Mouse (Mus musculus): ENCODE measurements around the gene Ubl5. TPM values are rescaled to one million over a fixed set of nuclear protein-coding genes. Genes with fewer than 3 reads are reported as not detected.
"Not testable (repeated sequence)": the region's sequence is repeated elsewhere in the genome, so short reads cannot be mapped to it uniquely, and the experiment has no call there.

Ubl5 gene
- polyA plus RNA-seq, 1 experiment, result 566 TPM

DNA sequence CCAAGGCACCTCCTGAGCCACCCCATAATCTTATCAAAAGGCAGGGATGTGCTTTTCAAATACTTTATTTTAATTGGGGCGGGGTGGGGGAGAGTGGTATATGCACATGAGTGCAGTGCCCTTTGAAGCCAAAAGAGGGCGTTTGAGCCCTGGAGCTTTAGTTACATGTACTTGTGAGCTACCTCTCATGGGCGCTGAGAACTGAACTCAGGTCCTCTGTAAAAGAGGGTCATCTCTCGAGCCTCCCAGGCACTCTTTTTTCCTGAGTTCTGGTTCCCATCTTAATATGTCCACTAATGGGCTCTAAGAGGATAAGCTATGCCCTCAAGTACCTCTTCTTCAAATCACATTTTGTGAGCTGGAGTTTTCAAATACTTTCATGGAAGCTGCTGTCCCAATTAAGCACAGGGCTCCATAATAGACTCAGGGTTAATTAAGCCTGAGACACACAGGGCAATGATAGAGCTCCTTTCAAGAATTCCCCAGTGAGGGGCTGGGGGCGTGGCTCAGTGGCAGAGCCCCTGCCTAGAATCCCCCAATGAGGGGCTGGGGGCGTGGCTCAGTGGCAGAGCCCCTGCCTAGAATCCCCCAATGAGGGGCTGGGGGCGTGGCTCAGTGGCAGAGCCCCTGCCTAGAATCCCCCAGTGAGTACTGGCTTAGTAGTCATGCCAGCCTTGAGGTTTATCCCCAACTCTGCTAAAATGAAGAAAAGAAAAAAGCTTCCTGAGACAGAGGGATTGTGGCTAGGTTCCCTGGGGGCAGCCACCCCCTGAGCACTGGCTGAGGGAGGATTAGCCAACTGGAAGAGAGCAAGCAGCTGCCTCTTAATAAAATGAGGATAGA, 39.1 kb downstream of the Ubl5 start:
- no peak overlapping the region for H3ac ChIP-seq (ENCODE audit: control insufficient read depth, insufficient read length, low read depth)
- H3K36me3 ChIP-seq (ENCODE audit: control insufficient read depth, insufficient read depth), result no peaks in the 10 kb centered on the region
- peaks cover 9% of the 10 kb centered on the region for H3K27me3 ChIP-seq (ENCODE audit: control insufficient read depth, insufficient read depth, insufficient read length)
- H3K79me3 ChIP-seq (ENCODE audit: low read depth), result no peaks in the 10 kb centered on the region
- no peaks in the 10 kb centered on the region for H3K79me2 ChIP-seq (ENCODE audit: control insufficient read depth, insufficient read depth)
- H3K4me3 ChIP-seq (ENCODE audit: insufficient read depth, poor library complexity, severe bottlenecking), result no peak overlapping the region
- TF ChIP-seq MAX (IDR thresholded peaks at IDR 0.05), result no peak
- TF ChIP-seq CEBPB (IDR thresholded peaks at IDR 0.05; ENCODE audit: low read depth), result no peak
- no peak for TF ChIP-seq CTCF (IDR thresholded peaks at IDR 0.05; ENCODE audit: control insufficient read depth, insufficient read depth, insufficient read length)
- TF ChIP-seq MYOG (IDR thresholded peaks at IDR 0.05; ENCODE audit: control insufficient read depth, extremely low read depth, insufficient read length), result no peak
- TF ChIP-seq USF1 (IDR thresholded peaks at IDR 0.05; ENCODE audit: low read depth), result no peak

DNA sequence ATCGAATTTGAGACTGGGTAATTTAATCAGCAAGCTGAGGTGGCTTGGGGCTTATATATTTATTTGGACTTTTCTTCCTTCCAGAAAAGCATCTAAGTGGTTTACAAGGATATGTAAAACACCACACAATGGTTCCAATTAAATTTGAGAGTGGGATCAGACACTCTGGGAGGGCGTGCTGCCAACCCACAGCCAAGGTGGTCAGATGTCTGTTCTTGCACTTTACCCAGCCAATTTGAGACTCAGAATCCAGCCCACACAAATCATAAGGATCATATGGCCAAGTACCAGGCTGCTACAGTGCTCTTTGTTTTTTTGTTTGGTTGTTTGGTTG, 39.7 kb downstream of the Ubl5 start:
- Histone ChIP-seq H3K36me3 (ENCODE audit: control insufficient read depth, insufficient read depth) (no peaks in the 10 kb centered on the region), H3K27me3 (ENCODE audit: control insufficient read depth, insufficient read depth, insufficient read length) (peaks cover 5% of the 10 kb centered on the region), H3K79me2 (ENCODE audit: control insufficient read depth, insufficient read depth) (no peaks in the 10 kb centered on the region), H3K79me3 (ENCODE audit: low read depth) (no peaks in the 10 kb centered on the region), H3K4me3 (ENCODE audit: insufficient read depth, poor library complexity, severe bottlenecking) (no peak overlapping the region), H3ac (ENCODE audit: control insufficient read depth, insufficient read length, low read depth) (no peak overlapping the region)
- TF ChIP-seq FOSL1 (IDR thresholded peaks at IDR 0.05; ENCODE audit: insufficient read depth, low read length, poor library complexity, severe bottlenecking) (no peak), USF1 (IDR thresholded peaks at IDR 0.05; ENCODE audit: low read depth) (no peak), MYOD1 (IDR thresholded peaks at IDR 0.05; ENCODE audit: control insufficient read depth, insufficient read length, low read depth) (no peak), CEBPB (IDR thresholded peaks at IDR 0.05; ENCODE audit: low read depth) (no peak), CTCF (IDR thresholded peaks at IDR 0.05; ENCODE audit: control insufficient read depth, insufficient read depth, insufficient read length) (no peak), MYOG (IDR thresholded peaks at IDR 0.05; ENCODE audit: control insufficient read depth, extremely low read depth, insufficient read length) (no peak), MAX (IDR thresholded peaks at IDR 0.05) (no peak)

DNA sequence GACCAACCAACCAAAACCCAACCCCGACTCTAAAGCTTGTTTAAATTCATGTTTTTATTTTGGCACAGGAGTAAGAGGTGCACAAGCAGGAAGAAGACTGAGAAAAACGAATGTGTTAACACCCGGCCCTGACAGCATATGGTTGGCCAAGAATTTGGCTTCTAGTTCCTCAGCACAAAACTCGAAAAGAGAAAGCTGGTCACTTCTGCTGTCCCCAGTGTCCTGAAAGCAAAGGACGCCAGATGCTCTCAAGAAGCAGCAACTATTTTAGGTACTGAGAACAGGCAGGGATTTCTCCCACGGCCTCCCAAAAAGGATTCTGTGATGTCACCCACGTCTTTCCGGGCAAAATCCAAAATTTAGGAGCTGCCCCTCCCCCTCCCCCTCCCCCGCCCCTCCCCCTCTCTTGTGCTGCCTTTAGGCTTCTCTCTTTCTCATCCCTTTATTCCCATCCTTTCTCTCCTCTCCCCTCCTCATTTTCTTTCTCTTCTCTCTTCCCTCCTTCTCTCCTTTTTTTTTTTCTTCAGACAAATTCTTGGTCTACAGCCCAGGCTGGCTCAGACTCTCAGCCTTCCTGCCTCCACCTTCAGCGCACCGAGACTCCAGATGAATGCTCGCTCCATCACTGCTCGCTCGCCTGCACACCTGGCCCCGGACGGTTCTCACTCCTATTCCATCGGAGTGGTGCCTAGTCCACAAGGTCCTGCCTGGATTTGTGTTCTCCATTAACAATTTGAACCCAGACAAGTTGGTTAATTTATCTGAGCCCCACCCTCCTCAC, 42.6 kb downstream of the Ubl5 start:
- Histone ChIP-seq H3K79me3 (ENCODE audit: low read depth) (no peaks in the 10 kb centered on the region), H3K27me3 (ENCODE audit: control insufficient read depth, insufficient read depth, insufficient read length) (peaks cover 5% of the 10 kb centered on the region), H3K79me2 (ENCODE audit: control insufficient read depth, insufficient read depth) (no peaks in the 10 kb centered on the region), H3K36me3 (ENCODE audit: control insufficient read depth, insufficient read depth) (no peaks in the 10 kb centered on the region), H3K4me3 (ENCODE audit: insufficient read depth, poor library complexity, severe bottlenecking) (no peak overlapping the region), H3ac (ENCODE audit: control insufficient read depth, insufficient read length, low read depth) (no peak overlapping the region)
- TF ChIP-seq MYOG (IDR thresholded peaks at IDR 0.05; ENCODE audit: control insufficient read depth, extremely low read depth, insufficient read length), result no peak
- TF ChIP-seq USF1 (IDR thresholded peaks at IDR 0.05; ENCODE audit: low read depth), result no peak
- no peak for TF ChIP-seq MAX (IDR thresholded peaks at IDR 0.05)
- TF ChIP-seq CEBPB (IDR thresholded peaks at IDR 0.05; ENCODE audit: low read depth), result no peak
- no peak for TF ChIP-seq FOSL1 (IDR thresholded peaks at IDR 0.05; ENCODE audit: insufficient read depth, low read length, poor library complexity, severe bottlenecking)
- TF ChIP-seq CTCF (IDR thresholded peaks at IDR 0.05; ENCODE audit: control insufficient read depth, insufficient read depth, insufficient read length), result no peak
- no peak for TF ChIP-seq MYOD1 (IDR thresholded peaks at IDR 0.05; ENCODE audit: control insufficient read depth, insufficient read length, low read depth)

DNA sequence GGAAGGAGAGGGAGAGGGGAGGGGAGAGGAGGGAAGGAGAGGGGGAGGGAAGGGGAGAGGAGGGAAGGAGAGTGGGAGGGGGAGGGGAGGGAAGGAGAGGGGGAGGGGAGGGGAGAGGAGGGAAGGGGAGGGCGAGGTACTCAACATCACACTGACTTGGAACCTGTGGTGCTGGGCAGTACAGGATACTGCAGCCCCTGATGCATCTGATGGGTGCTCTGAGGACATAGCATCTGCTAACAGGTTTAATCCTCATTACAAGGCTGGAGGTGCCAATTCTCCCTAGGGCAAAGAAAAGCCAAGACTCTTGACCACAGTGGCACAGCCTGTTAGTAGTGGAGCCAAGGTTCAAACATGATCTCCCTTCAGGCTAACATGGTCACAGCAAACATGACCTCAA, 46.7 kb downstream of the Ubl5 start:
- Histone ChIP-seq H3K79me3 (ENCODE audit: low read depth) (no peaks in the 10 kb centered on the region), H3ac (ENCODE audit: control insufficient read depth, insufficient read length, low read depth) (no peak overlapping the region), H3K4me3 (ENCODE audit: insufficient read depth, poor library complexity, severe bottlenecking) (no peak overlapping the region), H3K36me3 (ENCODE audit: control insufficient read depth, insufficient read depth) (no peaks in the 10 kb centered on the region), H3K79me2 (ENCODE audit: control insufficient read depth, insufficient read depth) (no peaks in the 10 kb centered on the region), H3K27me3 (ENCODE audit: control insufficient read depth, insufficient read depth, insufficient read length) (peaks cover 27% of the 10 kb centered on the region)
- TF ChIP-seq MYOD1 (IDR thresholded peaks at IDR 0.05; ENCODE audit: control insufficient read depth, insufficient read length, low read depth) (no peak), USF1 (IDR thresholded peaks at IDR 0.05; ENCODE audit: low read depth) (no peak), MAX (IDR thresholded peaks at IDR 0.05) (no peak)

DNA sequence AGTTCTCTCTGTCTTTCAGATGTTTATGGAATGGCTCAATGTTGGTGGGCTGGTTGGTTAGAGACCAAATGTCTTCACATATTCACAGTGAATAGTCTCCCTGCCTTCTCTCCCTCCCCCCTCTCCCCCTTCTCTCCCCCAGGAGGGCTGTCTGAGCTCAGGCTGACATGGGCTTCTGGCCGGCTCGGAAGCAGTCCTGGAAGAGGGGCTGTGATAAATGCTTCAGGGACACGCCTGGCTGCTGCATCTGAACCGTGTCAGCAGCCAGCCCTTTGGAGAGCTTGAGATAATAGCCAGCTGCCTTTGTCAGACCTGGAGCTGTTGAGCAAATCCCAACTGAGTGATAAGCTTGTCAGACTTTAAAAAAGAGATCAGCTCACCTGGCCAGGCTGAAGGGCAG, 47.2 kb downstream of the Ubl5 start:
- peaks cover 32% of the 10 kb centered on the region for H3K27me3 ChIP-seq (ENCODE audit: control insufficient read depth, insufficient read depth, insufficient read length)
- H3K36me3 ChIP-seq (ENCODE audit: control insufficient read depth, insufficient read depth), result no peaks in the 10 kb centered on the region
- TF ChIP-seq MYOD1 (IDR thresholded peaks at IDR 0.05; ENCODE audit: control insufficient read depth, insufficient read length, low read depth), result no peak
- TF ChIP-seq CTCF (IDR thresholded peaks at IDR 0.05; ENCODE audit: control insufficient read depth, insufficient read depth, insufficient read length), result no peak
- no peak for TF ChIP-seq MAX (IDR thresholded peaks at IDR 0.05)
- no peak for TF ChIP-seq USF1 (IDR thresholded peaks at IDR 0.05; ENCODE audit: low read depth)
- no peak for TF ChIP-seq FOSL1 (IDR thresholded peaks at IDR 0.05; ENCODE audit: insufficient read depth, low read length, poor library complexity, severe bottlenecking)
- no peak for TF ChIP-seq CEBPB (IDR thresholded peaks at IDR 0.05; ENCODE audit: low read depth)
- no peak for TF ChIP-seq MYOG (IDR thresholded peaks at IDR 0.05; ENCODE audit: control insufficient read depth, extremely low read depth, insufficient read length)
- no peak overlapping the region for H3ac ChIP-seq (ENCODE audit: control insufficient read depth, insufficient read length, low read depth)
- no peaks in the 10 kb centered on the region for H3K79me2 ChIP-seq (ENCODE audit: control insufficient read depth, insufficient read depth)
- H3K4me3 ChIP-seq (ENCODE audit: insufficient read depth, poor library complexity, severe bottlenecking), result no peak overlapping the region
- no peaks in the 10 kb centered on the region for H3K79me3 ChIP-seq (ENCODE audit: low read depth)

DNA sequence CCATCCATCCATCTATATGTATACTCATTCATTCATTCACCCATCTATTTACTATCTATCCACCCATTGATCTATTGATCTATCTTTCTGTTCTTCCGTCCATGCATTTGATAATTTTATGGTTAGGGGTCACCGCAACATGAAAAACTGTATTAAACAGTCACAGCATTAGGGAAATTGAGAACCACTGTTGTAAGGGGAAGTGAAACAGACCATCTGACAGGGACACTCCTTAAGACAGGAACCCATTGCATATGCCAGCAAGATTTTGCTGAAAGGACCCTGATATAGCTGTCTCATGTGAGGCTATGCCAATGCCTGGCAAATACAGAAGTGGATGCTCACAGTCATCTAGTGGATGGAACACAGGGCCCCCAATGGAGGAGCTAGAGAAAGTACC, 47.8 kb downstream of the Ubl5 start:
- not testable (repeated sequence) for H3K36me3 ChIP-seq (ENCODE audit: control insufficient read depth, insufficient read depth); H3K79me3 ChIP-seq (ENCODE audit: low read depth)

More for the DNA sequence above, 47.8 kb downstream of the Ubl5 start:
- peaks cover 37% of the 10 kb centered on the region for H3K27me3 ChIP-seq (ENCODE audit: control insufficient read depth, insufficient read depth, insufficient read length)
- not testable (repeated sequence) for H3K4me3 ChIP-seq (ENCODE audit: insufficient read depth, poor library complexity, severe bottlenecking); H3ac ChIP-seq (ENCODE audit: control insufficient read depth, insufficient read length, low read depth); H3K79me2 ChIP-seq (ENCODE audit: control insufficient read depth, insufficient read depth)
